ENCODE assay signal across 21 mouse cellular contexts in the genomic region with DNA sequence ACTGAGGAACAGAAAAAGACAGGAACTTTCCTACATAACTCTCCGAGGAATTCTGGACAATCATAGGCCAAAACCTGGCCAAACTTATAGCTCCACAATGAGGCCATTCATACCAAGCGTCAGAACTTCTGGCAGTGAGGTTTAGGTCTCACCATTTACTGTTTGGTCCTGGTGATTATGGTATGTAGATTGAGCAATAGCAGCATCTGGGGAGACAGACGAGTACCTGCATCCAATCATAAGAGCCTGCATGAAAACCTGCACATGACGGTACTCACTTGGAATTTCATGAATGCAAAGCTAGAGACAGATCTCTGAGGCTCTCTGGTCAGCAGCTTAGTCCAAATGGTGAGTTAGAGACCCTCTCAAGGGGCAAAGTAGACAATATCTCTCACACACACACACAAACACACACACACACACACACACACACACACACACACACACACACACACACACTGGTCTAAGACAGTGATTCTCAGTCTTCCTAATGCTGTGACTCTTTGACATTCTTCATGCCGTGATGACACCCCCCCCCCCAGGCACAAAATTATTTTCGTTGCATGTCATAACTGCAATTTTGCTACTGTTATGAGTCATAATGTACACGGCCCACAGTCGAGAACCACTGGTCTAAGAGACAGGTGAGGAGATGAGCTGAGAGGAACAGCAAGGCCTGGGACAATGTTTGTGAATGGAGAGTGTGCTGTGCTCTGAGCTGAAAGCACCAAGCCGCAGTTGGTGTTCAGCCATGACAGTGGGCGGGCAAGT.
DNase-seq lines count a peak whose midpoint lies in the region; ATAC-seq and TF ChIP-seq lines count a peak whose summit lies in the region.
"Had no signal": no experiment of that assay in that cellular context is flagged by ENCODE, and none has a peak within 500 bp of the region (broad histone marks: within the 10 kb centered on the region; RNA-seq: fewer than 3 reads in every experiment).

No protein-coding gene starts in this region.

- POLR2A ChIA-PET in Patski (lab: Charles Lee) = interaction anchor here (0.6 kb wide), 1 partner anchor 242 kb away, joined by 7 read pairs; no protein-coding TSS in a partner anchor

- H3K27me3 ChIP-seq in limb, embryonic 13.5 days = no peaks in the 10 kb centered on the region
- no peaks in the 10 kb centered on the region for H3K27me3 ChIP-seq in limb, embryonic 10.5 days (ENCODE audit: low read depth, poor library complexity, severe bottlenecking)
- no peaks in the 10 kb centered on the region for H3K27me3 ChIP-seq in neural tube, embryonic 15.5 days (replicated peaks)
- H3K27me3 ChIP-seq in Patski = no peaks in the 10 kb centered on the region
- no peaks in the 10 kb centered on the region for H3K27me3 ChIP-seq in midbrain, embryonic 14.5 days (ENCODE audit: control insufficient read depth, insufficient read depth, low read length)
- H3K27me3 ChIP-seq: embryonic facial prominence, embryonic 15.5 days; heart, embryonic 12.5 days; hindbrain, embryonic 15.5 days had no signal

- no peak overlapping the region for H3K27ac ChIP-seq in limb, embryonic 13.5 days
- H3K27ac ChIP-seq in limb, embryonic 10.5 days = no peak overlapping the region
- H3K27ac ChIP-seq in neural tube, embryonic 15.5 days (replicated peaks) = no peak overlapping the region
- no peak overlapping the region for H3K27ac ChIP-seq in midbrain, embryonic 14.5 days (replicated peaks; ENCODE audit: low read depth, low read length)
- H3K27ac ChIP-seq: embryonic facial prominence, embryonic 15.5 days; forebrain, embryonic 10.5 days; gastrocnemius, adult 2 months; hindbrain, embryonic 15.5 days had no signal

- CTCF ChIA-PET in Patski (lab: Charles Lee) = interaction anchor here (0.9 to 1.6 kb wide), 2 partner anchors 8 to 11 kb away, joined by 3 to 4 read pairs; no protein-coding TSS in a partner anchor

- DNase-seq in limb, embryonic 10.5 days (ENCODE audit: low spot score) = no peak
- peak; percentile 9 for DNase-seq in neural tube, embryonic 10.5 days (ENCODE audit: extremely low spot score, low spot score)
- no peak for DNase-seq in Patski (ENCODE audit: low read depth, low spot score)
- no peak for DNase-seq in adrenal gland, postnatal 4 days (ENCODE audit: low spot score in 2 of 2)
- DNase-seq in midbrain, embryonic 14.5 days = no peak
- DNase-seq: adrenal gland, adult 2 months; adrenal gland, postnatal 25 days; cerebellum, adult 2 months; cerebellum, postnatal 10 days; embryo, embryonic 11 days; gastrocnemius, adult 2 months; gastrocnemius, postnatal 25 days had no signal

- no peak for TF ChIP-seq CTCF in Patski (IDR thresholded peaks at IDR 0.05)

- ATAC-seq in limb, embryonic 13.5 days (ENCODE audit: low FRiP score, low read depth) = 0 out of 2 replicates have a peak, but pooled peaks have one; percentile 25
- no peak for ATAC-seq in neural tube, embryonic 15.5 days (ENCODE audit: low FRiP score)
- peak; percentile 82 for ATAC-seq in Patski
- ATAC-seq in midbrain, embryonic 14.5 days (ENCODE audit: low FRiP score, low TSS enrichment) = no peak
- ATAC-seq: CD4-positive, CD25-positive, alpha-beta regulatory T cell, adult 4 months; forebrain, embryonic 14.5 days had no signal

- WGBS in limb, embryonic 13.5 days = 67% methylated on average over 10 of the region's 10 CpGs
- WGBS in limb, embryonic 10.5 days = 90% methylated on average over 10 of the region's 10 CpGs
- whole genome bisulfite sequencing in neural tube, embryonic 15.5 days = 88% methylated on average over 10 of the region's 10 CpGs
- WGBS in midbrain, embryonic 14.5 days = 90% methylated on average over 10 of the region's 10 CpGs

- H3K9me3 ChIP-seq in limb, embryonic 13.5 days = no peaks in the 10 kb centered on the region
- no peaks in the 10 kb centered on the region for H3K9me3 ChIP-seq in limb, embryonic 10.5 days (replicated peaks)
- H3K9me3 ChIP-seq in neural tube, embryonic 15.5 days (replicated peaks) = no peaks in the 10 kb centered on the region
- H3K9me3 ChIP-seq in midbrain, embryonic 14.5 days (ENCODE audit: control insufficient read depth, low read length) = no peaks in the 10 kb centered on the region
- H3K9me3 ChIP-seq: embryonic facial prominence, embryonic 15.5 days; forebrain, embryonic 10.5 days; heart, embryonic 12.5 days; hindbrain, embryonic 15.5 days had no signal

- peaks cover 24% of the 10 kb centered on the region for H3K4me1 ChIP-seq in limb, embryonic 13.5 days
- H3K4me1 ChIP-seq in limb, embryonic 10.5 days = peaks cover 8% of the 10 kb centered on the region; the same call in 1 of the 2 replicates
- H3K4me1 ChIP-seq in neural tube, embryonic 15.5 days = 0 out of 2 replicates have a peak, but pooled peaks cover 8% of the 10 kb centered on the region
- no peaks in the 10 kb centered on the region for H3K4me1 ChIP-seq in midbrain, embryonic 14.5 days (ENCODE audit: control insufficient read depth, insufficient read depth, low read length)
- H3K4me1 ChIP-seq: embryonic facial prominence, embryonic 15.5 days; hindbrain, embryonic 15.5 days had no signal

- no peak overlapping the region for H3K4me2 ChIP-seq in limb, embryonic 13.5 days (replicated peaks)
- H3K4me2 ChIP-seq in neural tube, embryonic 15.5 days = no peak overlapping the region
- no peak overlapping the region for H3K4me2 ChIP-seq in midbrain, embryonic 14.5 days (ENCODE audit: low read length)
- H3K4me2 ChIP-seq: embryonic facial prominence, embryonic 15.5 days; heart, embryonic 12.5 days; hindbrain, embryonic 15.5 days had no signal

- H3K9ac ChIP-seq in limb, embryonic 13.5 days = no peak overlapping the region
- no peak overlapping the region for H3K9ac ChIP-seq in neural tube, embryonic 15.5 days (replicated peaks)
- H3K9ac ChIP-seq in midbrain, embryonic 14.5 days (replicated peaks; ENCODE audit: low read length) = no peak overlapping the region
- H3K9ac ChIP-seq: embryonic facial prominence, embryonic 15.5 days; heart, embryonic 12.5 days; hindbrain, embryonic 15.5 days had no signal

- H3K36me3 ChIP-seq in limb, embryonic 13.5 days = no peaks in the 10 kb centered on the region
- H3K36me3 ChIP-seq in limb, embryonic 10.5 days = no peaks in the 10 kb centered on the region
- no peaks in the 10 kb centered on the region for H3K36me3 ChIP-seq in neural tube, embryonic 15.5 days
- H3K36me3 ChIP-seq in midbrain, embryonic 14.5 days (ENCODE audit: control insufficient read depth, insufficient read depth, low read length) = no peaks in the 10 kb centered on the region
- H3K36me3 ChIP-seq: embryonic facial prominence, embryonic 15.5 days; forebrain, embryonic 10.5 days; heart, embryonic 12.5 days; hindbrain, embryonic 15.5 days had no signal

- in situ Hi-C loops in Patski (cut with MboI; ENCODE audit: low pct_unique_long_range_greater_than_20kb) = no loop called here

- H3K4me3 ChIP-seq in limb, embryonic 13.5 days = no peak overlapping the region
- no peak overlapping the region for H3K4me3 ChIP-seq in limb, embryonic 10.5 days
- H3K4me3 ChIP-seq in neural tube, embryonic 15.5 days (replicated peaks) = no peak overlapping the region
- no peak overlapping the region for H3K4me3 ChIP-seq in midbrain, embryonic 14.5 days (replicated peaks; ENCODE audit: low read depth, low read length)
- H3K4me3 ChIP-seq: embryonic facial prominence, embryonic 15.5 days; erythroblast, embryonic 14.5 days; forebrain, embryonic 10.5 days; gastrocnemius, adult 2 months; heart, embryonic 12.5 days; hindbrain, embryonic 15.5 days had no signal

Comparison
In these comparisons a context has a peak if more than half of its experiments do, and no peak if none do; other contexts are left out.
1. ATAC-seq: peak in limb, embryonic 13.5 days (single experiment) and Patski (single experiment); none in neural tube, embryonic 15.5 days (single experiment) and midbrain, embryonic 14.5 days (single experiment).